Mouse (Mus musculus) brain, embryonic 14.5 days (tissue): ENCODE data around the gene Elp4.

ENCODE experiments used
- CTCF ChIP-seq: fragments of 200-500 bp; IDR thresholded peaks from 2 replicates; pipeline ENCODE4 v1.5.1; 2012; ENCODE audit warnings: inconsistent platforms, mild to moderate bottlenecking, moderate library complexity, borderline replicate concordance; ENCODE audit not compliant: insufficient read depth, insufficient read length; ENCODE audit errors: extremely low read depth
- POLR2A ChIP-seq: fragments of 200-500 bp; IDR thresholded peaks from 2 replicates; pipeline ENCODE4 v1.6.1; 2012; ENCODE audit warnings: mild to moderate bottlenecking, inconsistent platforms, borderline replicate concordance; ENCODE audit not compliant: poor library complexity, insufficient read depth, insufficient read length, severe bottlenecking; ENCODE audit errors: extremely low read depth

DNA sequence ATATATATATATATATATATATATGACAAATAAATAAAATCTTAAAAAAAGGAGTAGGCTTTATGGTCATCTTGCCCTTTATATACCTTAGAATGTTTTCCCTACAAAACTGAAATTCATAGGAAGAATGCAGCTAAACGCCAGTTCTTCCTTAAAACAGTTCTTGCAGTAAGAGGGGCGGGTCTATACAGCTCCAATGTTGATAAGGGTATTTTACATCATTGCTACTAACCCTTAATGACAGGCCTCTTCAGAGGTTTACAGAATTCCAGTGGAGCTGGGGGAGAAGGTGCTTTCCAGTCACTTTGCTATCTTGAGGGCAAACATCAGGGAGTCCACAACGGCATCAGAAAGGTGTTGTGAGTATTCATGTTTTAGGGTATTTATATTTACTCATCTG, 133.1 kb downstream of the Elp4 start:
- TF ChIP-seq POLR2A (no peak), CTCF (no peak)
